Mouse (Mus musculus): ENCODE data around the gene Olfr285.

Olfr285 gene

GRCm38 (mm10) chr15:98317177-98317724 is at the start of gene Olfr285:
Olfr285 (minus strand) TSS chr15:98317353.
- ATAC-seq (ENCODE audit: insufficient number of reproducible peaks, low FRiP score, low TSS enrichment) = no peak

GRCm38 (mm10) chr15:98340887-98341286 is 23.7 kb upstream of the Olfr285 start, which contains the start of gene Olfr284:
Olfr284 (minus strand) TSS chr15:98340987.
- ATAC-seq (ENCODE audit: insufficient number of reproducible peaks, low FRiP score, low TSS enrichment) = no peak

- no peak for ATAC-seq (ENCODE audit: insufficient number of reproducible peaks, low FRiP score, low TSS enrichment)
Measured at GRCm38 (mm10) chr15:98315703-98316102, 1.4 kb downstream of the Olfr285 start.

GRCm38 (mm10) chr15:98295628-98296551 is 21.3 kb downstream of the Olfr285 start, which contains the start of gene Zfp641:
Zfp641 (minus strand) TSS chr15:98296161.
- ATAC-seq (ENCODE audit: insufficient number of reproducible peaks, low FRiP score, low TSS enrichment) = peak; percentile 69

GRCm38 (mm10) chr15:98293651-98294050 is 23.5 kb downstream of the Olfr285 start:
- ATAC-seq (ENCODE audit: insufficient number of reproducible peaks, low FRiP score, low TSS enrichment) = no peak

- 0 out of 2 replicates have a peak, but pooled peaks have one; percentile 22 for ATAC-seq (ENCODE audit: insufficient number of reproducible peaks, low FRiP score, low TSS enrichment)
Measured at GRCm38 (mm10) chr15:98288566-98288965, 28.6 kb downstream of the Olfr285 start.

- ATAC-seq (ENCODE audit: insufficient number of reproducible peaks, low FRiP score, low TSS enrichment) = no peak
Measured at GRCm38 (mm10) chr15:98286418-98286817, 30.7 kb downstream of the Olfr285 start.

Measured in cerebellum, adult (tissue).